Mouse (Mus musculus) thymus, adult 2 months (tissue): ENCODE measurements around the gene Ntrk3.

ENCODE experiments used
- CTCF ChIP-seq: fragments of 200-500 bp; IDR thresholded peaks from 2 replicates; pipeline ENCODE4 v1.5.1; 2012; ENCODE audit warnings: mild to moderate bottlenecking, control low read depth, low read length, moderate library complexity, borderline replicate concordance; ENCODE audit not compliant: control insufficient read depth, poor library complexity, insufficient read depth; ENCODE audit errors: extremely low read depth
- POLR2A ChIP-seq: fragments of 200-500 bp; IDR thresholded peaks from 2 replicates; pipeline ENCODE4 v1.6.1; 2012; ENCODE audit warnings: mild to moderate bottlenecking, low read length, control low read depth, moderate library complexity; ENCODE audit not compliant: control insufficient read depth, poor library complexity, insufficient read depth; ENCODE audit errors: extremely low read depth

GRCm38 (mm10) chr7:78376875-78377274 is 360.9 kb downstream of the Ntrk3 start:
- TF ChIP-seq CTCF (no peak), POLR2A (no peak)
